Mouse (Mus musculus) kidney, adult 2 months (tissue): ENCODE data around the gene Grid2.

Source experiments
- CTCF ChIP-seq: fragments of 200-500 bp; conservative IDR thresholded peaks from 2 replicates; pipeline ENCODE4 v1.5.1; 2011; ENCODE audit warnings: low read depth, mild to moderate bottlenecking, control low read depth, low read length, moderate library complexity, mixed read lengths; ENCODE audit not compliant: insufficient read depth, insufficient read length
- POLR2A ChIP-seq: fragments of 200-500 bp; IDR thresholded peaks from one replicate; pipeline ENCODE4 v1.6.1; 2011; ENCODE audit warnings: low read depth, low read length, control low read depth

GRCm38 (mm10) chr6:64047950-64048349 lies 792.3 kb downstream of the Grid2 start:
- no peak for TF ChIP-seq CTCF
- TF ChIP-seq POLR2A = no peak
